ENCODE assay signal across 22 mouse cellular contexts in genomic region chr3:108368721-108369120, GRCm38 (mm10). TPM values are rescaled to one million over a fixed set of nuclear protein-coding genes. Genes with fewer than 3 reads are reported as not detected.
DNase-seq lines count a peak whose midpoint lies in the region; ATAC-seq lines count a peak whose summit lies in the region.
"Had no signal": no experiment of that assay in that cellular context is flagged by ENCODE, and none has a peak within 500 bp of the region (broad histone marks: within the 10 kb centered on the region; RNA-seq: fewer than 3 reads in every experiment).

No protein-coding gene starts in this region.

- no peak overlapping the region for H3K4me3 ChIP-seq in liver, embryonic 12.5 days
- no peak overlapping the region for H3K4me3 ChIP-seq in liver, embryonic 15.5 days (replicated peaks)
- no peak overlapping the region for H3K4me3 ChIP-seq in hindbrain, embryonic 14.5 days (replicated peaks; ENCODE audit: low read length)
- H3K4me3 ChIP-seq: embryonic facial prominence, embryonic 12.5 days; forebrain, embryonic 12.5 days; gastrocnemius, adult 2 months; heart, embryonic 10.5 days; hindbrain, embryonic 12.5 days had no signal

- H3K9me3 ChIP-seq in liver, embryonic 12.5 days (replicated peaks), result no peaks in the 10 kb centered on the region
- no peaks in the 10 kb centered on the region for H3K9me3 ChIP-seq in liver, embryonic 15.5 days (replicated peaks)
- H3K9me3 ChIP-seq in hindbrain, embryonic 14.5 days (ENCODE audit: control insufficient read depth, low read length), result no peaks in the 10 kb centered on the region
- H3K9me3 ChIP-seq: embryonic facial prominence, embryonic 12.5 days; forebrain, embryonic 12.5 days; heart, embryonic 10.5 days; hindbrain, embryonic 12.5 days had no signal

- ATAC-seq in liver, embryonic 12.5 days, result 0 out of 2 replicates have a peak, but pooled peaks have one; percentile 14
- ATAC-seq in granulocyte monocyte progenitor cell, adult 5-6 weeks (replicated peaks; ENCODE audit: poor library complexity, severe bottlenecking), result peak; percentile 58
- ATAC-seq in liver, embryonic 15.5 days (ENCODE audit: insufficient read depth), result peak; percentile 38
- peak; percentile 41 for ATAC-seq in megakaryocyte-erythroid progenitor cell, adult 5-6 weeks (replicated peaks; ENCODE audit: low FRiP score, low TSS enrichment, poor library complexity, severe bottlenecking)
- no peak for ATAC-seq in hindbrain, embryonic 14.5 days (ENCODE audit: low FRiP score)
- ATAC-seq: forebrain, postnatal 0 days had no signal

- H3K27me3 ChIP-seq in liver, embryonic 12.5 days (replicated peaks), result peaks cover 9% of the 10 kb centered on the region; the same call in 1 of the 2 replicates
- H3K27me3 ChIP-seq in liver, embryonic 15.5 days, result no peaks in the 10 kb centered on the region
- H3K27me3 ChIP-seq in hindbrain, embryonic 14.5 days (ENCODE audit: control insufficient read depth, insufficient read depth, low read length), result no peaks in the 10 kb centered on the region
- H3K27me3 ChIP-seq: CH12.LX; embryonic facial prominence, embryonic 12.5 days; forebrain, embryonic 12.5 days; hindbrain, embryonic 12.5 days had no signal

- no peak for DNase-seq in liver
- DNase-seq in hindbrain, embryonic 14.5 days (ENCODE audit: low spot score), result no peak
- no peak for DNase-seq in cerebellum, adult 18-20 months
- DNase-seq: adrenal gland, adult 2 months; adrenal gland, postnatal 25 days; cerebellum, adult 8-10 months; cerebellum, postnatal 14 days; forebrain, postnatal 0 days; gastrocnemius, adult 2 months; gastrocnemius, postnatal 25 days; heart, adult 11 months; heart, postnatal 10 days; heart, postnatal 4 days had no signal

- no peaks in the 10 kb centered on the region for H3K36me3 ChIP-seq in liver, embryonic 12.5 days
- no peaks in the 10 kb centered on the region for H3K36me3 ChIP-seq in liver, embryonic 15.5 days (replicated peaks)
- H3K36me3 ChIP-seq in hindbrain, embryonic 14.5 days (replicated peaks; ENCODE audit: control insufficient read depth, insufficient read depth), result no peaks in the 10 kb centered on the region
- H3K36me3 ChIP-seq: embryonic facial prominence, embryonic 12.5 days; forebrain, embryonic 12.5 days; heart, embryonic 10.5 days; hindbrain, embryonic 12.5 days had no signal

- 46% methylated on average over 5 of the region's 5 CpGs for WGBS in liver, embryonic 12.5 days (ENCODE audit: insufficient replicate concordance)
- 41% methylated on average over 5 of the region's 5 CpGs for WGBS in liver, embryonic 15.5 days (ENCODE audit: insufficient replicate concordance)
- WGBS in hindbrain, embryonic 14.5 days, result 85% methylated on average over 5 of the region's 5 CpGs

- no peak overlapping the region for H3K4me2 ChIP-seq in liver, embryonic 12.5 days
- no peak overlapping the region for H3K4me2 ChIP-seq in liver, embryonic 15.5 days
- H3K4me2 ChIP-seq in hindbrain, embryonic 14.5 days (replicated peaks), result no peak overlapping the region
- H3K4me2 ChIP-seq: embryonic facial prominence, embryonic 12.5 days; forebrain, embryonic 12.5 days; hindbrain, embryonic 12.5 days had no signal

- peaks cover 29% of the 10 kb centered on the region for H3K4me1 ChIP-seq in liver, embryonic 12.5 days
- H3K4me1 ChIP-seq in liver, embryonic 15.5 days (replicated peaks), result peaks cover 25% of the 10 kb centered on the region
- H3K4me1 ChIP-seq in hindbrain, embryonic 14.5 days (replicated peaks; ENCODE audit: control insufficient read depth, insufficient read depth, low read length), result no peaks in the 10 kb centered on the region
- H3K4me1 ChIP-seq: embryonic facial prominence, embryonic 12.5 days had no signal

- H3K27ac ChIP-seq in liver, embryonic 12.5 days, result no peak overlapping the region
- H3K27ac ChIP-seq in liver, embryonic 15.5 days (replicated peaks), result no peak overlapping the region
- no peak overlapping the region for H3K27ac ChIP-seq in hindbrain, embryonic 14.5 days
- H3K27ac ChIP-seq: embryonic facial prominence, embryonic 12.5 days; forebrain, embryonic 12.5 days; gastrocnemius, adult 2 months; hindbrain, embryonic 12.5 days had no signal

- no peak overlapping the region for H3K9ac ChIP-seq in liver, embryonic 12.5 days
- no peak overlapping the region for H3K9ac ChIP-seq in liver, embryonic 15.5 days
- H3K9ac ChIP-seq in hindbrain, embryonic 14.5 days, result no peak overlapping the region
- H3K9ac ChIP-seq: embryonic facial prominence, embryonic 12.5 days; forebrain, embryonic 12.5 days; forebrain, postnatal 0 days; hindbrain, embryonic 12.5 days had no signal

RNA-seq across cellular contexts. Expression of gene Mybphl, which starts 4.0 kb away (rescaled TPM):
- polyA plus RNA-seq in liver, embryonic 12.5 days (2016; fragmentation: Nextera tagmentation; extraction: Ambion mirVana), result 0.19 TPM in 1 of 2 replicates, not detected in the other
- total RNA-seq in granulocyte monocyte progenitor cell, adult 5-6 weeks (2014; fragmentation: Nextera tagmentation), result not detected in 2 replicates
- not detected in 2 replicates for total RNA-seq in granulocyte monocyte progenitor cell, adult 5-6 weeks (2017)
- polyA plus RNA-seq in liver, embryonic 15.5 days (2015; fragmentation: Nextera tagmentation; extraction: Ambion mirVana), result 0.47 and 0.56 TPM in 2 replicates
- not detected in 2 replicates for total RNA-seq in megakaryocyte-erythroid progenitor cell, adult 5-6 weeks (2014; fragmentation: Nextera tagmentation)
- total RNA-seq in megakaryocyte-erythroid progenitor cell, adult 5-6 weeks (2017), result not detected in 2 replicates
- 0.16 and 0.31 TPM in 2 replicates for polyA plus RNA-seq in hindbrain, embryonic 14.5 days (2014; fragmentation: Nextera tagmentation; extraction: Ambion mirVana)
- total RNA-seq: adrenal gland, adult 2 months; adrenal gland, postnatal 25 days; CH12.LX; forebrain, postnatal 0 days; gastrocnemius, adult 2 months; gastrocnemius, postnatal 25 days had no signal
- polyA plus RNA-seq: adrenal gland, adult 2 months; forebrain, postnatal 0 days; hindbrain, embryonic 12.5 days had no signal

RNA-seq across cellular contexts. Expression of gene Psrc1, which starts 14.9 kb away (rescaled TPM):
- polyA plus RNA-seq in liver, embryonic 12.5 days (2016; fragmentation: Nextera tagmentation; extraction: Ambion mirVana), result 20.2 and 21.2 TPM in 2 replicates
- total RNA-seq in granulocyte monocyte progenitor cell, adult 5-6 weeks (2014; fragmentation: Nextera tagmentation), result 11.6 and 14.3 TPM in 2 replicates
- total RNA-seq in granulocyte monocyte progenitor cell, adult 5-6 weeks (2017), result 12.9 and 16.2 TPM in 2 replicates
- 11.9 and 13.6 TPM in 2 replicates for polyA plus RNA-seq in liver, embryonic 15.5 days (2015; fragmentation: Nextera tagmentation; extraction: Ambion mirVana)
- total RNA-seq in megakaryocyte-erythroid progenitor cell, adult 5-6 weeks (2014; fragmentation: Nextera tagmentation), result 34.4 and 34.9 TPM in 2 replicates
- total RNA-seq in megakaryocyte-erythroid progenitor cell, adult 5-6 weeks (2017), result 13.6 and 24.9 TPM in 2 replicates
- polyA plus RNA-seq in hindbrain, embryonic 14.5 days (2014; fragmentation: Nextera tagmentation; extraction: Ambion mirVana), result 5.6 and 9.6 TPM in 2 replicates
- total RNA-seq: gastrocnemius, adult 2 months had no signal

RNA-seq across cellular contexts. Expression of gene Celsr2, which starts 46.6 kb away (rescaled TPM):
- polyA plus RNA-seq in liver, embryonic 12.5 days (2016; fragmentation: Nextera tagmentation; extraction: Ambion mirVana), result 0.49 and 0.93 TPM in 2 replicates
- 0.58 and 2.5 TPM in 2 replicates for total RNA-seq in granulocyte monocyte progenitor cell, adult 5-6 weeks (2014; fragmentation: Nextera tagmentation)
- total RNA-seq in granulocyte monocyte progenitor cell, adult 5-6 weeks (2017), result 0.04 and 0.15 TPM in 2 replicates
- polyA plus RNA-seq in liver, embryonic 15.5 days (2015; fragmentation: Nextera tagmentation; extraction: Ambion mirVana), result 0.24 and 0.36 TPM in 2 replicates
- 1.8 and 6.5 TPM in 2 replicates for total RNA-seq in megakaryocyte-erythroid progenitor cell, adult 5-6 weeks (2014; fragmentation: Nextera tagmentation)
- 0.42 and 2.3 TPM in 2 replicates for total RNA-seq in megakaryocyte-erythroid progenitor cell, adult 5-6 weeks (2017)
- 39.4 and 49.7 TPM in 2 replicates for polyA plus RNA-seq in hindbrain, embryonic 14.5 days (2014; fragmentation: Nextera tagmentation; extraction: Ambion mirVana)
- total RNA-seq: CH12.LX had no signal

Comparison
In these comparisons a context has a peak if more than half of its experiments do, and no peak if none do; other contexts are left out.
1. RNA of gene Celsr2, which starts 46.6 kb away (polyA plus RNA-seq): 39.4 to 49.7 TPM in hindbrain, embryonic 14.5 days; 0.49 to 0.93 TPM in liver, embryonic 12.5 days and 0.24 to 0.36 TPM in liver, embryonic 15.5 days; every median in the first group is over 10 times any median in the second.